Mouse (Mus musculus) MEL (cell line): ENCODE measurements around the gene Cuta.

ENCODE experiments used
- CTCF ChIP-seq, 3 experiments: IDR thresholded peaks in 2 of 3; conservative IDR thresholded peaks in 1 of 3; 2 replicates each; pipeline ENCODE4 v1.5.1; 2011 to 2012; ENCODE audit warnings: low read length in 3 of 3, low read depth in 2 of 3, mild to moderate bottlenecking in 2 of 3, improper control_type of control experiment in 1 of 3, inconsistent platforms in 1 of 3, mixed read lengths in 1 of 3, moderate library complexity in 1 of 3; ENCODE audit not compliant: control insufficient read depth in 1 of 3, insufficient read depth in 1 of 3, poor library complexity in 1 of 3, severe bottlenecking in 1 of 3
- KAT2A ChIP-seq: conservative IDR thresholded peaks from 2 replicates; pipeline ENCODE4 v1.6.1; 2012; ENCODE audit warnings: low read depth, low read length, improper control_type of control experiment, inconsistent platforms
- POLR2A ChIP-seq, 2 experiments: IDR thresholded peaks; 2 replicates each; pipeline ENCODE4 v1.6.1; 2011 to 2012; ENCODE audit warnings: low read length in 2 of 2, mild to moderate bottlenecking in 2 of 2, control low read depth in 1 of 2, improper control_type of control experiment in 1 of 2, low read depth in 1 of 2, moderate library complexity in 1 of 2; ENCODE audit not compliant: control insufficient read depth in 1 of 2, insufficient read depth in 1 of 2, poor library complexity in 1 of 2
- TBP ChIP-seq: IDR thresholded peaks from 2 replicates; pipeline ENCODE4 v1.8.0; 2011; ENCODE audit warnings: low read depth, low read length, improper control_type of control experiment

DNA sequence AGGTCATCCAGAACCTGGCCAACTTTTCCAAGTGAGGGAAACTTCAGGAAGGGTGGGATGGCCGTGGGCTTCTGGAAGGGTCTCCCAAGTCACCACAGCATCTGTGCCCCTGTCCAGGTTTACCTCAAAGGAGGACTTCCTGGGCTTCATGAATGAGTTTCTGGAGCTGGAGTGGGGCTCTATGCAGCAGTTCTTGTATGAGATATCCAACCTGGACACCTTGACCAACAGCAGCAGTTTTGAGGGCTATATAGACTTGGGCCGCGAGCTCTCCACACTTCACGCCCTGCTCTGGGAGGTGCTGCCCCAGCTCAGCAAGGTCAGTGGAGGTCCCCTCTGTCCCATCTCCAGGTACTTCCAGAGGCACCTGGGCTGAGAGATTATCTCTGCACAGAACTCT, 20.4 kb upstream of the Cuta start:
- no peak for TF ChIP-seq CTCF (IDR thresholded peaks at IDR 0.05 in 2 of 3, conservative IDR thresholded peaks at IDR 0.05 in 1 of 3; ENCODE audit: control insufficient read depth in 1 of 3, insufficient read depth in 1 of 3, low read depth in 2 of 3, low read length in 3 of 3, poor library complexity in 1 of 3, severe bottlenecking in 1 of 3)
- TF ChIP-seq TBP, result no peak
- TF ChIP-seq POLR2A (IDR thresholded peaks at IDR 0.05; ENCODE audit: control insufficient read depth in 1 of 2, insufficient read depth in 1 of 2, low read depth in 1 of 2, low read length in 2 of 2, poor library complexity in 1 of 2), result no peak
- no peak for TF ChIP-seq KAT2A
